Mouse (Mus musculus): ENCODE measurements around the gene Usp20. TPM values are rescaled to one million over a fixed set of nuclear protein-coding genes. Genes with fewer than 3 reads are reported as not detected.

Usp20 gene
- polyA plus RNA-seq, 1 experiment from 2014 or later = 19.0 TPM

- Histone ChIP-seq H3K27me3 (replicated peaks) (no peaks in the 10 kb centered on the region), H3K4me2 (no peak overlapping the region), H3K9ac (no peak overlapping the region), H3K4me1 (no peaks in the 10 kb centered on the region), H3K27ac (no peak overlapping the region), H3K36me3 (0 out of 2 replicates have a peak, but pooled peaks cover under 1% of the 10 kb centered on the region), H3K9me3 (no peaks in the 10 kb centered on the region), H3K4me3 (replicated peaks) (no peak overlapping the region)
- WGBS = 94% methylated on average over 4 of the region's 4 CpGs
- no peak for ATAC-seq (ENCODE audit: insufficient read depth, low FRiP score, low read depth)
Measured at GRCm38 (mm10) chr2:30994853-30995252, 12.8 kb downstream of the Usp20 start.

GRCm38 (mm10) chr2:30995432-30995996, 13.4 kb downstream of the Usp20 start:
- Histone ChIP-seq H3K27ac (no peak overlapping the region), H3K36me3 (peaks cover 6% of the 10 kb centered on the region; the same call in 1 of the 2 replicates), H3K9me3 (no peaks in the 10 kb centered on the region), H3K27me3 (replicated peaks) (no peaks in the 10 kb centered on the region), H3K9ac (no peak overlapping the region), H3K4me3 (replicated peaks) (no peak overlapping the region), H3K4me1 (no peaks in the 10 kb centered on the region), H3K4me2 (no peak overlapping the region)
- 82% methylated on average over 11 of the region's 11 CpGs for WGBS
- no peak for ATAC-seq (ENCODE audit: insufficient read depth, low FRiP score, low read depth)

GRCm38 (mm10) chr2:30998443-30999260, 16.6 kb downstream of the Usp20 start:
- Histone ChIP-seq H3K36me3 (peaks cover 6% of the 10 kb centered on the region; the same call in 1 of the 2 replicates), H3K4me2 (no peak overlapping the region), H3K27ac (no peak overlapping the region), H3K9me3 (no peaks in the 10 kb centered on the region), H3K4me1 (no peaks in the 10 kb centered on the region), H3K27me3 (replicated peaks) (no peaks in the 10 kb centered on the region), H3K4me3 (replicated peaks) (no peak overlapping the region), H3K9ac (no peak overlapping the region)
- 71% methylated on average over 8 of the region's 8 CpGs for WGBS
- ATAC-seq (ENCODE audit: insufficient read depth, low FRiP score, low read depth) = no peak

GRCm38 (mm10) chr2:31002857-31003256, 20.8 kb downstream of the Usp20 start:
- no peak; the same call in 1 of the 2 replicates for ATAC-seq (ENCODE audit: insufficient read depth, low FRiP score, low read depth)
- WGBS = 93% methylated on average over 10 of the region's 10 CpGs

GRCm38 (mm10) chr2:31005453-31005852, 23.4 kb downstream of the Usp20 start:
- Histone ChIP-seq H3K9ac (no peak overlapping the region), H3K9me3 (no peaks in the 10 kb centered on the region), H3K4me2 (no peak overlapping the region), H3K36me3 (peaks cover 3% of the 10 kb centered on the region; the same call in 1 of the 2 replicates), H3K27ac (no peak overlapping the region), H3K27me3 (replicated peaks) (no peaks in the 10 kb centered on the region), H3K4me1 (no peaks in the 10 kb centered on the region; the same call in 1 of the 2 replicates), H3K4me3 (replicated peaks) (no peak overlapping the region)
- 63% methylated on average over 2 of the region's 2 CpGs for WGBS
- ATAC-seq (ENCODE audit: insufficient read depth, low FRiP score, low read depth) = no peak

More at GRCm38 (mm10) chr2:31002857-31003256, 20.8 kb downstream of the Usp20 start:
- Histone ChIP-seq H3K9me3 (no peaks in the 10 kb centered on the region), H3K9ac (no peak overlapping the region), H3K36me3 (peaks cover 9% of the 10 kb centered on the region; the same call in 1 of the 2 replicates), H3K4me3 (replicated peaks) (no peak overlapping the region), H3K27ac (no peak overlapping the region), H3K27me3 (replicated peaks) (no peaks in the 10 kb centered on the region), H3K4me1 (no peaks in the 10 kb centered on the region; the same call in 1 of the 2 replicates), H3K4me2 (no peak overlapping the region)

GRCm38 (mm10) chr2:31006434-31006833, 24.4 kb downstream of the Usp20 start:
- WGBS = 71% methylated on average over 5 of the region's 5 CpGs
- no peak overlapping the region for H3K4me2 ChIP-seq
- no peaks in the 10 kb centered on the region for H3K27me3 ChIP-seq (replicated peaks)
- no peak overlapping the region for H3K9ac ChIP-seq
- no peak overlapping the region for H3K4me3 ChIP-seq (replicated peaks)
- H3K27ac ChIP-seq = no peak overlapping the region
- H3K9me3 ChIP-seq = no peaks in the 10 kb centered on the region
- ATAC-seq (ENCODE audit: insufficient read depth, low FRiP score, low read depth) = peak; percentile 70; the same call in 1 of the 2 replicates
- peaks cover 3% of the 10 kb centered on the region; the same call in 1 of the 2 replicates for H3K36me3 ChIP-seq
- no peaks in the 10 kb centered on the region; the same call in 1 of the 2 replicates for H3K4me1 ChIP-seq

GRCm38 (mm10) chr2:31007208-31007607, 25.1 kb downstream of the Usp20 start:
- Histone ChIP-seq H3K27ac (no peak overlapping the region), H3K9ac (no peak overlapping the region), H3K27me3 (replicated peaks) (no peaks in the 10 kb centered on the region), H3K36me3 (peaks cover 3% of the 10 kb centered on the region; the same call in 1 of the 2 replicates), H3K4me2 (no peak overlapping the region), H3K4me1 (no peaks in the 10 kb centered on the region; the same call in 1 of the 2 replicates), H3K9me3 (no peaks in the 10 kb centered on the region), H3K4me3 (replicated peaks) (no peak overlapping the region)
- no peak for ATAC-seq (ENCODE audit: insufficient read depth, low FRiP score, low read depth)
- 54% methylated on average over 5 of the region's 5 CpGs for WGBS

- no peaks in the 10 kb centered on the region for H3K27me3 ChIP-seq (replicated peaks)
- H3K9me3 ChIP-seq = no peaks in the 10 kb centered on the region
- no peak overlapping the region for H3K9ac ChIP-seq
- H3K36me3 ChIP-seq = no peaks in the 10 kb centered on the region; the same call in 1 of the 2 replicates
- 72% methylated on average over 14 of the region's 14 CpGs for WGBS
- H3K4me1 ChIP-seq = no peaks in the 10 kb centered on the region
- no peak for ATAC-seq (ENCODE audit: insufficient read depth, low FRiP score, low read depth)
- H3K27ac ChIP-seq = no peak overlapping the region
- H3K4me3 ChIP-seq (replicated peaks) = no peak overlapping the region
- H3K4me2 ChIP-seq = no peak overlapping the region
Measured at GRCm38 (mm10) chr2:31013371-31014120, 31.5 kb downstream of the Usp20 start.

GRCm38 (mm10) chr2:31017625-31018317, 35.7 kb downstream of the Usp20 start:
- ATAC-seq (ENCODE audit: insufficient read depth, low FRiP score, low read depth) = no peak
- Histone ChIP-seq H3K27me3 (replicated peaks) (no peaks in the 10 kb centered on the region), H3K9ac (no peak overlapping the region), H3K36me3 (no peaks in the 10 kb centered on the region; the same call in 1 of the 2 replicates), H3K27ac (no peak overlapping the region), H3K9me3 (no peaks in the 10 kb centered on the region), H3K4me3 (replicated peaks) (no peak overlapping the region), H3K4me1 (no peaks in the 10 kb centered on the region), H3K4me2 (no peak overlapping the region)
- WGBS = 89% methylated on average over 18 of the region's 18 CpGs

GRCm38 (mm10) chr2:31018519-31018918, 36.4 kb downstream of the Usp20 start:
- Histone ChIP-seq H3K9ac (no peak overlapping the region), H3K4me2 (no peak overlapping the region), H3K36me3 (no peaks in the 10 kb centered on the region; the same call in 1 of the 2 replicates), H3K4me3 (replicated peaks) (no peak overlapping the region), H3K27ac (no peak overlapping the region), H3K4me1 (no peaks in the 10 kb centered on the region), H3K27me3 (replicated peaks) (no peaks in the 10 kb centered on the region), H3K9me3 (no peaks in the 10 kb centered on the region)
- 82% methylated on average over 8 of the region's 8 CpGs for WGBS
- no peak for ATAC-seq (ENCODE audit: insufficient read depth, low FRiP score, low read depth)

GRCm38 (mm10) chr2:31019011-31019410, 36.9 kb downstream of the Usp20 start:
- WGBS = 85% methylated on average over 8 of the region's 8 CpGs
- ATAC-seq (ENCODE audit: insufficient read depth, low FRiP score, low read depth) = no peak
- Histone ChIP-seq H3K36me3 (no peaks in the 10 kb centered on the region; the same call in 1 of the 2 replicates), H3K27me3 (replicated peaks) (no peaks in the 10 kb centered on the region), H3K4me2 (no peak overlapping the region), H3K4me3 (replicated peaks) (no peak overlapping the region), H3K9me3 (no peaks in the 10 kb centered on the region), H3K9ac (no peak overlapping the region), H3K27ac (no peak overlapping the region), H3K4me1 (no peaks in the 10 kb centered on the region)

Measured in stomach, embryonic 15.5 days (tissue).